Mouse (Mus musculus) liver, embryonic 14.5 days (tissue): Measurements from ENCODE around the gene Ncf1. TPM values are rescaled to one million over a fixed set of nuclear protein-coding genes. Genes with fewer than 3 reads are reported as not detected.

Source experiments
- ATAC-seq: fragments of 200-750 bp; cut with Nextera tagmentation; 2 replicates; pipeline ENCODE4 v1.8.0; 2017; ENCODE audit warnings: moderate number of reproducible peaks, mild to moderate bottlenecking, moderate library complexity; ENCODE audit not compliant: insufficient read depth
- DNase-seq, 3 experiments: peaks; one replicate each; pipeline ENCODE4 v3.0.0-alpha.2; 2012 to 2013; ENCODE audit warnings: low read depth in 3 of 3, low spot score in 3 of 3
- H3K27ac ChIP-seq: fragments of 300-500 bp; sonication (generic); 2 replicates; pipeline ENCODE4 v1.5.1; 2014; ENCODE audit warnings: moderate library complexity, mild to moderate bottlenecking, control low read depth, inconsistent platforms
- H3K27me3 ChIP-seq: fragments of 300-500 bp; sonication (generic); 2 replicates; pipeline ENCODE4 v1.6.1; 2014; ENCODE audit warnings: mild to moderate bottlenecking, low read length, moderate library complexity; ENCODE audit not compliant: control insufficient read depth, insufficient read depth
- H3K36me3 ChIP-seq: fragments of 300-500 bp; sonication (generic); replicated peaks from 2 replicates; pipeline ENCODE4 v1.6.1; 2014; ENCODE audit warnings: low read depth; ENCODE audit not compliant: control insufficient read depth, insufficient read depth
- H3K4me1 ChIP-seq, 2 experiments: fragments of 200-500 bp in 1 of 2; fragments of 300-500 bp in 1 of 2; sonication (generic) in 1 of 2; replicated peaks; 2 replicates each; pipeline ENCODE4 v1.6.1; 2012 to 2014; ENCODE audit warnings: antibody characterized with exemption in 1 of 2, inconsistent platforms in 1 of 2, low read length in 1 of 2; ENCODE audit not compliant: control insufficient read depth in 2 of 2, insufficient read depth in 2 of 2
- H3K4me2 ChIP-seq: fragments of 300-500 bp; sonication (generic); 2 replicates; pipeline ENCODE4 v1.6.1; 2014; ENCODE audit warnings: low read depth, mild to moderate bottlenecking, control low read depth, moderate library complexity
- H3K4me3 ChIP-seq, 2 experiments: fragments of 200-500 bp in 1 of 2; fragments of 300-500 bp in 1 of 2; sonication (generic) in 1 of 2; 2 replicates each; pipeline ENCODE4 v1.5.1; 2012 to 2014; ENCODE audit warnings: low read depth in 2 of 2, low read length in 2 of 2, mild to moderate bottlenecking in 2 of 2, control low read depth in 1 of 2, inconsistent platforms in 1 of 2, moderate library complexity in 1 of 2; ENCODE audit not compliant: insufficient read depth in 1 of 2
- H3K9ac ChIP-seq: fragments of 300-500 bp; sonication (generic); replicated peaks from 2 replicates; pipeline ENCODE4 v1.6.1; 2014; ENCODE audit warnings: mild to moderate bottlenecking, control low read depth, moderate library complexity
- H3K9me3 ChIP-seq: fragments of 300-500 bp; sonication (generic); 2 replicates; pipeline ENCODE4 v1.6.1; 2016; ENCODE audit warnings: low read length, mixed read lengths; ENCODE audit not compliant: control insufficient read depth
- CTCF ChIP-seq: IDR thresholded peaks from 2 replicates; pipeline ENCODE4 v1.5.1; 2016; ENCODE audit warnings: antibody characterized with exemption, low read depth, control low read depth
- EP300 ChIP-seq: IDR thresholded peaks from 2 replicates; pipeline ENCODE4 v1.6.1; 2016; ENCODE audit warnings: antibody characterized with exemption, low read depth
- WGBS: fragments of 180-500 bp; shearing (Covaris S2); extraction: QIAGEN DNeasy Blood & Tissue Kit; methylation state at CpG from one replicate; pipeline ENCODE4 v1.1.7; 2014; ENCODE audit not compliant: insufficient replicate concordance; 5-methylcytosine and 5-hydroxymethylcytosine counted together
- polyA plus RNA-seq, 2 experiments: library from polyadenylated mRNA; depleted of rRNA in 1 of 2; stranded (reverse) in 1 of 2; unstranded in 1 of 2; fragments of >200 nt; fragmentation: Nextera tagmentation in 1 of 2; extraction: Ambion mirVana in 1 of 2; gene quantifications; 2 replicates each; pipeline versions ENCODE4 v1.2.1 to v1.2.3; 2012 to 2014

Gene Ncf1
- 7.7 and 9.8 TPM in 2 replicates for polyA plus RNA-seq (2012; rRNA removed)
- polyA plus RNA-seq (2014; fragmentation: Nextera tagmentation; extraction: Ambion mirVana): 9.8 and 11.1 TPM in 2 replicates

GRCm38 (mm10) chr5:134229391-134229790 is at the start of gene Ncf1:
TSS of gene Ncf1 (minus strand) at chr5:134229625.
- Histone ChIP-seq H3K9ac (no peak within 1 kb of the TSS), H3K27ac (no peak within 1 kb of the TSS), H3K4me1 (peaks cover 0 to 6% of the 10 kb centered on the region in 2 experiments; a peak in 2 of 4 replicates), H3K36me3 (no peaks in the 10 kb centered on the region), H3K4me2 (peak within 1 kb of the TSS; percentile 18), H3K4me3 (peak within 1 kb of the TSS; percentile 19 to 25; a peak in 2 of 4 replicates), H3K9me3 (no peaks in the 10 kb centered on the region), H3K27me3 (no peaks in the 10 kb centered on the region)
- TF ChIP-seq EP300 (no peak), CTCF (no peak)
- no peak for DNase-seq
- no peak for ATAC-seq
- 48% methylated on average over 7 of the region's 7 CpGs for WGBS

- TF ChIP-seq CTCF: no peak
- TF ChIP-seq EP300: no peak
- Histone ChIP-seq H3K9me3 (no peaks in the 10 kb centered on the region), H3K27me3 (no peaks in the 10 kb centered on the region), H3K4me1 (no peaks in the 10 kb centered on the region), H3K27ac (no peak overlapping the region), H3K36me3 (peaks cover 47% of the 10 kb centered on the region), H3K9ac (no peak overlapping the region), H3K4me3 (no peak overlapping the region), H3K4me2 (no peak overlapping the region)
- ATAC-seq (no peak), DNase-seq (no peak)
- 82% methylated on average over 4 of the region's 4 CpGs for WGBS
Observed at GRCm38 (mm10) chr5:134277109-134277508, 47.7 kb upstream of the Ncf1 start.

GRCm38 (mm10) chr5:134275556-134275955 is 46.1 kb upstream of the Ncf1 start:
- ATAC-seq (no peak), DNase-seq (no peak)
- Histone ChIP-seq H3K27me3 (no peaks in the 10 kb centered on the region), H3K4me1 (no peaks in the 10 kb centered on the region), H3K36me3 (peaks cover 48% of the 10 kb centered on the region), H3K9me3 (no peaks in the 10 kb centered on the region), H3K4me2 (no peak overlapping the region), H3K4me3 (no peak overlapping the region), H3K27ac (no peak overlapping the region), H3K9ac (no peak overlapping the region)
- TF ChIP-seq CTCF (no peak), EP300 (no peak)
- 69% methylated on average over 10 of the region's 10 CpGs for WGBS

- H3K9ac ChIP-seq: no peak overlapping the region
- H3K4me2 ChIP-seq: no peak overlapping the region
- no peaks in the 10 kb centered on the region for H3K4me1 ChIP-seq
- H3K36me3 ChIP-seq: peaks cover 46% of the 10 kb centered on the region
- no peak for DNase-seq
- no peak overlapping the region for H3K4me3 ChIP-seq
- ATAC-seq: no peak
- TF ChIP-seq EP300 (no peak), CTCF (no peak)
- WGBS: 77% methylated on average over 11 of the region's 11 CpGs
- H3K27ac ChIP-seq: no peak overlapping the region
- no peaks in the 10 kb centered on the region for H3K27me3 ChIP-seq
- no peaks in the 10 kb centered on the region for H3K9me3 ChIP-seq
Observed at GRCm38 (mm10) chr5:134275021-134275420, 45.6 kb upstream of the Ncf1 start.

- Histone ChIP-seq H3K4me1 (no peaks in the 10 kb centered on the region), H3K27me3 (no peaks in the 10 kb centered on the region), H3K4me3 (no peak overlapping the region), H3K4me2 (no peak overlapping the region), H3K36me3 (peaks cover 38% of the 10 kb centered on the region), H3K27ac (no peak overlapping the region), H3K9ac (no peak overlapping the region), H3K9me3 (no peaks in the 10 kb centered on the region)
- ATAC-seq (no peak), DNase-seq (no peak)
- WGBS: 76% methylated on average over 8 of the region's 8 CpGs
- TF ChIP-seq EP300: no peak
- no peak for TF ChIP-seq CTCF
Observed at GRCm38 (mm10) chr5:134273761-134274160, 44.3 kb upstream of the Ncf1 start.
